Mouse (Mus musculus): Measurements from ENCODE around the gene Tas2r134.

DNA sequence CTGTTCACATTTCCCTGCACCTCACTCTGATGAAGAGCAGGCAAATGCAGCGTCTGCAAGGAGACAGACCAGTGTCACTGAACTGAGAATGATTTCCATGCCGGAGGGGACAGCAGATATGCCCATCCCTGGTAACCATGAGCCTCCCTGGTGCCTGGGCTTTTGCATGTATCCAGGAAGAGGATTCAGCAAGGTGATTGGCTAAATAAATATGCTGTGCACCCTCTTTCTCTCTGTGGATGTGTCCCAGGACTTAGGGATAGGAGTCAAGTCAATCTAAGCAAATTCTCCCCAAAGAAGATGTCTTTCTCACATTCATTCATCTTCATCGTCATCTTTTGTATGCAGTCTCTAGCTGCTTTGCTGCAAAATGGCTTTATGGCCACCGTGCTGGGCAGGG is at the start of gene Tas2r134:
- TF ChIP-seq MAX (IDR thresholded peaks at IDR 0.05; ENCODE audit: low read depth) (no peak), POLR2A (IDR thresholded peaks at IDR 0.05; ENCODE audit: insufficient read length, low read depth) (no peak), CEBPB (IDR thresholded peaks at IDR 0.05; ENCODE audit: insufficient read depth, poor library complexity, severe bottlenecking) (no peak), TCF12 (IDR thresholded peaks at IDR 0.05; ENCODE audit: insufficient read depth, poor library complexity, severe bottlenecking) (no peak), MYOG (IDR thresholded peaks at IDR 0.05; ENCODE audit: control insufficient read depth in 1 of 3, insufficient read depth in 1 of 3, insufficient read length in 2 of 3, low read depth in 2 of 3) (no peak), USF1 (IDR thresholded peaks at IDR 0.05; ENCODE audit: low read depth) (no peak), REST (IDR thresholded peaks at IDR 0.05; ENCODE audit: insufficient read depth, insufficient read length) (no peak), POLR2AphosphoS2 (IDR thresholded peaks at IDR 0.05; ENCODE audit: insufficient read length, low read depth) (no peak), MYOD1 (IDR thresholded peaks at IDR 0.05; ENCODE audit: control insufficient read depth in 1 of 3, insufficient read length in 2 of 3, low read depth in 2 of 3) (no peak), SRF (IDR thresholded peaks at IDR 0.05; ENCODE audit: control insufficient read depth, insufficient read length, low read depth) (no peak), E2F4 (IDR thresholded peaks at IDR 0.05; ENCODE audit: insufficient read depth) (no peak), TCF3 (IDR thresholded peaks at IDR 0.05; ENCODE audit: insufficient read length, low read depth) (no peak)

Data from myocyte (in vitro differentiated cells).